Mouse (Mus musculus) regulatory T cell (primary cell): ENCODE results near the gene Trub1.

Source experiments
- in situ Hi-C: fragments of 300-600 bp; cut with MboI, MseI; formaldehyde crosslinking; loops from one replicate; pipeline ENCODE4 v1.15.1; 2025; ENCODE audit warnings: high pct_unique_total_duplicates

Trub1 gene

GRCm38 (mm10) chr19:57452492-57453217 is at the start of gene Trub1:
Trub1 (plus strand) TSS chr19:57452912.
- in situ Hi-C loops = loop anchor here (5.0 kb wide), 2 partner anchors 40 to 300 kb away; no protein-coding TSS in a partner anchor

- in situ Hi-C loops = loop anchor here (10.0 kb wide), 1 partner anchor 241 kb away; no protein-coding TSS in a partner anchor
Observed at GRCm38 (mm10) chr19:57403700-57404501, 48.8 kb upstream of the Trub1 start.

GRCm38 (mm10) chr19:57404502-57404848 is 48.2 kb upstream of the Trub1 start:
- in situ Hi-C loops = loop anchor here (10.0 kb wide), 1 partner anchor 240 kb away; no protein-coding TSS in a partner anchor

- in situ Hi-C loops = loop anchor here (10.0 kb wide), 1 partner anchor 237 kb away; no protein-coding TSS in a partner anchor
Observed at GRCm38 (mm10) chr19:57407947-57408346, 44.8 kb upstream of the Trub1 start.

- in situ Hi-C loops = loop anchor here (5.0 kb wide), 1 partner anchor 41 kb away; the partner anchor contains the start of gene Trub1
Observed at GRCm38 (mm10) chr19:57411375-57412196, 41.1 kb upstream of the Trub1 start.

- in situ Hi-C loops = loop anchor here (5.0 kb wide), 1 partner anchor 39 kb away; the partner anchor contains the start of gene Trub1
Observed at GRCm38 (mm10) chr19:57413170-57413569, 39.5 kb upstream of the Trub1 start.

GRCm38 (mm10) chr19:57413918-57414317 is 38.8 kb upstream of the Trub1 start:
- in situ Hi-C loops = loop anchor here (5.0 kb wide), 1 partner anchor 38 kb away; the partner anchor contains the start of gene Trub1

GRCm38 (mm10) chr19:57415031-57415807 is 37.5 kb upstream of the Trub1 start:
- in situ Hi-C loops = no loop called here

- in situ Hi-C loops = no loop called here
Observed at GRCm38 (mm10) chr19:57417800-57418580, 34.7 kb upstream of the Trub1 start.

- in situ Hi-C loops = no loop called here
Observed at GRCm38 (mm10) chr19:57423402-57423801, 29.3 kb upstream of the Trub1 start.

- in situ Hi-C loops = no loop called here
Observed at GRCm38 (mm10) chr19:57425296-57425695, 27.4 kb upstream of the Trub1 start.

- in situ Hi-C loops = no loop called here
Observed at GRCm38 (mm10) chr19:57426841-57427240, 25.9 kb upstream of the Trub1 start.

GRCm38 (mm10) chr19:57427756-57428438 is 24.8 kb upstream of the Trub1 start:
- in situ Hi-C loops = no loop called here

- in situ Hi-C loops = no loop called here
Observed at GRCm38 (mm10) chr19:57428641-57429040, 24.1 kb upstream of the Trub1 start.

- in situ Hi-C loops = no loop called here
Observed at GRCm38 (mm10) chr19:57429926-57430325, 22.8 kb upstream of the Trub1 start.

- in situ Hi-C loops = no loop called here
Observed at GRCm38 (mm10) chr19:57431476-57431875, 21.2 kb upstream of the Trub1 start.

GRCm38 (mm10) chr19:57434024-57434423 is 18.7 kb upstream of the Trub1 start:
- in situ Hi-C loops = no loop called here

GRCm38 (mm10) chr19:57436586-57437021 is 16.1 kb upstream of the Trub1 start:
- in situ Hi-C loops = no loop called here

- in situ Hi-C loops = no loop called here
Observed at GRCm38 (mm10) chr19:57437042-57437441, 15.7 kb upstream of the Trub1 start.
